ENCODE assay signal across 36 mouse cellular contexts in genomic region chrX:100599755-100600154, GRCm38 (mm10). TPM values are rescaled to one million over a fixed set of nuclear protein-coding genes. Genes with fewer than 3 reads are reported as not detected.
DNase-seq lines count a peak whose midpoint lies in the region; TF ChIP-seq lines count a peak whose summit lies in the region.
"Had no signal": no experiment of that assay in that cellular context is flagged by ENCODE, and none has a peak within 500 bp of the region (broad histone marks: within the 10 kb centered on the region; RNA-seq: fewer than 3 reads in every experiment).

No protein-coding gene starts in this region.

- peak; percentile 27 to 53 for DNase-seq in frontal cortex, adult 2 months (ENCODE audit: extremely low spot score in 1 of 2, low spot score in 1 of 2)
- no peak for DNase-seq in frontal cortex, postnatal 25 days (ENCODE audit: low spot score in 2 of 2)
- peak; percentile 38 for DNase-seq in left cerebral cortex, adult 11 months (ENCODE audit: low spot score)
- no peak for DNase-seq in left cerebral cortex, postnatal 4 days
- DNase-seq in left cerebral cortex, adult 2 months (ENCODE audit: extremely low spot score in 1 of 2, low spot score in 2 of 2), result peak; percentile 9 to 22
- DNase-seq in right cerebral cortex, postnatal 36 days (ENCODE audit: low spot score in 2 of 2), result peak; percentile 18 to 56
- DNase-seq in heart, postnatal 4 days, result no peak
- DNase-seq: adrenal gland, postnatal 14 days; cerebellum, adult 8-10 months; cerebellum, postnatal 36 days; embryo, embryonic 11 days; gastrocnemius, adult 2 months; kidney, adult 18-20 months; kidney, postnatal 14 days; liver, embryonic 13.5 days; lung, adult 2 months; lung, postnatal 14 days; thymus, adult 2 months; thymus, postnatal 4 days had no signal

- TF ChIP-seq CTCF in left cerebral cortex, adult 2 months (IDR thresholded peaks at IDR 0.05), result no peak

- H3K4me3 ChIP-seq in left cerebral cortex, adult 2 months, result no peak overlapping the region
- H3K4me3 ChIP-seq: embryonic facial prominence, embryonic 13.5 days; erythroblast, embryonic 14.5 days; forebrain, embryonic 13.5 days; gastrocnemius, adult 2 months; hindbrain, embryonic 13.5 days; liver, embryonic 13.5 days; megakaryocyte, embryonic 14.5 days; midbrain, embryonic 13.5 days had no signal

- H3K27ac ChIP-seq in left cerebral cortex, adult 2 months, result peak overlapping the region; percentile 2; the same call in 1 of the 2 replicates
- H3K27ac ChIP-seq: embryonic facial prominence, embryonic 13.5 days; forebrain, embryonic 13.5 days; gastrocnemius, adult 2 months; hindbrain, embryonic 13.5 days; liver, embryonic 13.5 days; midbrain, embryonic 13.5 days had no signal

- intact Hi-C loops in left cerebral cortex, postnatal 4 days (cut with DNase I), result no loop called here
- intact Hi-C loops in left cerebral cortex, adult 2 months (cut with DNase I), result no loop called here

RNA-seq across cellular contexts. Expression of gene P2ry4, which starts 5.1 kb away (rescaled TPM):
- polyA plus RNA-seq in frontal cortex, adult 2 months (2012; rRNA removed), result 0.02 and 0.04 TPM in 2 replicates
- total RNA-seq in left cerebral cortex, postnatal 4 days (2021), result not detected
- not detected for total RNA-seq in left cerebral cortex, adult 2 months (2021)
- total RNA-seq in heart, postnatal 4 days (2021), result not detected
- total RNA-seq: gastrocnemius, postnatal 4 days; heart, adult 8-10 months; heart, postnatal 25 days; monocyte, adult 5-6 weeks; neutrophil, adult 5-6 weeks had no signal
- polyA plus RNA-seq: embryonic facial prominence, embryonic 13.5 days; erythroblast, embryonic 14.5 days; forebrain, embryonic 13.5 days; heart, embryonic 14.5 days; hindbrain, embryonic 13.5 days; midbrain, embryonic 13.5 days had no signal

RNA-seq across cellular contexts. Expression of gene Arr3, which starts 5.5 kb away (rescaled TPM):
- polyA plus RNA-seq in frontal cortex, adult 2 months (2012; rRNA removed), result 3.4 and 4.2 TPM in 2 replicates
- not detected for total RNA-seq in left cerebral cortex, postnatal 4 days (2021)
- 1 to 10 TPM in 1 of 2 experiments, under 1 TPM in 1; 0.75 to 3.1 TPM for total RNA-seq in left cerebral cortex, adult 2 months (2021)
- total RNA-seq in heart, postnatal 4 days (2021), result not detected
- total RNA-seq: adrenal gland, postnatal 14 days; gastrocnemius, adult 2 months; gastrocnemius, postnatal 4 days; heart, adult 8-10 months; heart, postnatal 25 days; layer of hippocampus, postnatal 14 days; monocyte, adult 5-6 weeks; neutrophil, adult 5-6 weeks had no signal
- polyA plus RNA-seq: embryonic facial prominence, embryonic 13.5 days; erythroblast, embryonic 14.5 days; forebrain, embryonic 13.5 days; limb, embryonic 14.5 days; liver, embryonic 13.5 days; lung, adult 2 months; small intestine, adult 2 months; stomach, embryonic 16.5 days; thymus, adult 2 months had no signal

RNA-seq across cellular contexts. Expression of gene Kif4, which starts 25.8 kb away (rescaled TPM):
- 0.88 and 0.92 TPM in 2 replicates for polyA plus RNA-seq in frontal cortex, adult 2 months (2012; rRNA removed)
- 1 to 10 TPM; 4.8 to 7.6 TPM for total RNA-seq in left cerebral cortex, postnatal 4 days (2021)
- 1 to 10 TPM in 1 of 2 experiments, under 1 TPM in 1; 0.91 to 1.1 TPM for total RNA-seq in left cerebral cortex, adult 2 months (2021)
- total RNA-seq in heart, postnatal 4 days (2021), result 10 to 100 TPM; 29.3 to 32.1 TPM

RNA-seq across cellular contexts. Expression of gene Pdzd11, which starts 26.6 kb away (rescaled TPM):
- polyA plus RNA-seq in frontal cortex, adult 2 months (2012; rRNA removed), result 51.4 and 58.5 TPM in 2 replicates
- 10 to 100 TPM; 28.8 to 30.3 TPM for total RNA-seq in left cerebral cortex, postnatal 4 days (2021)
- total RNA-seq in left cerebral cortex, adult 2 months (2021), result 10 to 100 TPM; 35.8 to 43.8 TPM
- total RNA-seq in heart, postnatal 4 days (2021), result 10 to 100 TPM; 36.5 to 42.0 TPM

RNA-seq across cellular contexts. Expression of gene Awat1, which starts 27.7 kb away (rescaled TPM):
- not detected in 2 replicates for polyA plus RNA-seq in frontal cortex, adult 2 months (2012; rRNA removed)
- total RNA-seq in left cerebral cortex, postnatal 4 days (2021), result not detected
- total RNA-seq in left cerebral cortex, adult 2 months (2021), result not detected
- total RNA-seq in heart, postnatal 4 days (2021), result not detected
- total RNA-seq: adrenal gland, postnatal 14 days; gastrocnemius, adult 2 months; gastrocnemius, postnatal 4 days; heart, adult 8-10 months; heart, postnatal 25 days; layer of hippocampus, postnatal 14 days; monocyte, adult 5-6 weeks; neutrophil, adult 5-6 weeks had no signal
- polyA plus RNA-seq: brain, embryonic 14.5 days; embryonic facial prominence, embryonic 13.5 days; erythroblast, embryonic 14.5 days; forebrain, embryonic 13.5 days; heart, embryonic 14.5 days; hindbrain, embryonic 13.5 days; limb, embryonic 14.5 days; liver, embryonic 13.5 days; lung, adult 2 months; midbrain, embryonic 13.5 days; small intestine, adult 2 months; stomach, embryonic 16.5 days had no signal

Comparison
In these comparisons a context has a peak if more than half of its experiments do, and no peak if none do; other contexts are left out.
1. DNase-seq: peak in frontal cortex, adult 2 months (2 of 2), left cerebral cortex, adult 11 months (single experiment), left cerebral cortex, adult 2 months (2 of 2) and right cerebral cortex, postnatal 36 days (2 of 2); none in frontal cortex, postnatal 25 days (0 of 2), left cerebral cortex, postnatal 4 days (single experiment) and heart, postnatal 4 days (single experiment).